Mouse (Mus musculus) thymus, postnatal 14 days (tissue): ENCODE measurements around the gene Aig1.

ENCODE experiments used
- DNase-seq: peaks from one replicate; pipeline ENCODE4 v3.0.0; 2021

Aig1 gene

DNA sequence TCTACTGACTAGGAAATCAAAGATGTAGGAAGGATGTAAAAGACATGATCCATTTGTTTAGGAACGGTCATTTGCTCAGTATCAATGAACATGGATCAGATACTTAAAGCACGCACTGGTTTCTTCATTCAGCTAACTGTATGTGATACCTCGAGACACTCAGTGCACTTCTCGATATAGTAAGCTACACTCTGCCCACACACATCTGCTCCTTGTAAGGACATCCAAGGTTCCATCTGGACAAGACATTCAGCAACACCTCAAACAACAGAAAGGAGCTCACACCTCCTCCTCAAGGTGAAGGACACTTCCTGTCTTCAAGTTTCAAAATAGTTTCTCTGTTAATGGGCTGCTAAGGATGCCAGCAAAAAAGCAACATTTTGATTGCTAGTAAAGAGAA, 23.9 kb downstream of the Aig1 start:
- DNase-seq = no peak

- no peak for DNase-seq
These were observed 25.0 kb downstream of the Aig1 start for GRCm38 (mm10) chr10:13843746-13844145.

DNA sequence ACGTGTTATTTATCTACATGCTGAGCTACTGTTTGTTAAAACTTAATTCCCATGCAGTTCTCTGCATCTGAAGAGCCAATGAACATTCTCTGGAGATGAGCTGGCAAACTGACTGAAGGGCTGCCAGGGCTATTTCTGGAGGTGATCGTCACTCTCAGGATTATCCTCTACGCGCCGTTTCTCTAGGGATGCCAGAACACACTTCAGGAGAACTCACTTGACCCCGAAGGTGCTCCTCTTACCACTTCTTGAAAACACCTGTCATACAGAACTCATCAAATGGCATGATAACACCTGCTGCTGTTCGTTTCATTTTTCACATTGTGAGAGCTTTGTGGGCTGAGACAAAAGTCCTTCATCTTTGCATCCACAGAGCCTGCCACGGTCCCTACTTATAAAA, 25.9 kb downstream of the Aig1 start:
- no peak for DNase-seq

- no peak for DNase-seq
These were observed 30.2 kb downstream of the Aig1 start for GRCm38 (mm10) chr10:13838511-13839126.

GRCm38 (mm10) chr10:13837709-13838456, 30.9 kb downstream of the Aig1 start:
- DNase-seq = no peak

GRCm38 (mm10) chr10:13836956-13837355, 31.8 kb downstream of the Aig1 start:
- DNase-seq = no peak

DNA sequence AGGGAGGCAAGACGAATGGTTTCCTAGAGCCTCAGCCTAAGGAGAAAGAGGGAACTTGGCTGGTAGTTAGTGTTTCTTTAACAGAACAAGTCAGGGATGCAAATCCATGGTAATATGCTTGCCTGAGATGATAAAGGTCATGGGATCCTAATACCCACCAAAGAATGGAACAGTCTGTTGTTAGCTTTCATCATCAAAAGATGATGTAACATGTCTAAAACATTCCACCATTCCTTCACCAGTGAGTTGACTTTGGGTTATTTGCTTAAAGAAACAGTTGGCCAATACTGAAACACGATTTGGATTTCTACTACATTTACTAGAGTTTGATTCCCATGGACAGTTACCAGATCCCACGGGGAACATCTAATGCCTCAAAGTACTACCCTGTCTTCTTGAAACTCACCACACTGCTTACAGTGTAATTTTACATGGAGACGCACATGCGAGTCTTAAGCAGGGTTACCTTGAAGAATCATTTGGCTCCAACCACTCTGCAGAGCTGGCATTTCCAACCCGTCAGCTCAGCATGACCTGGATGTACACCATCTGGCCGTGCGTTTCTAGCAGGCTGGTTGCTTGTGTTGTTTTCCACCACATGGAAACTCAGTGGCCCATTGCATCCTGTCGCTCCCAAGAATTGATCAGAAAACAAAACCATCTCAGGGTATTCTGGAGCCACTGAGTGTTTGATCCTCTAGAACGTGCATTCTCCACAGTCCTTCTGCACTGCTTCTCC, 32.9 kb downstream of the Aig1 start:
- no peak for DNase-seq

- no peak for DNase-seq
These were observed 34.7 kb downstream of the Aig1 start for GRCm38 (mm10) chr10:13834056-13834455.

DNA sequence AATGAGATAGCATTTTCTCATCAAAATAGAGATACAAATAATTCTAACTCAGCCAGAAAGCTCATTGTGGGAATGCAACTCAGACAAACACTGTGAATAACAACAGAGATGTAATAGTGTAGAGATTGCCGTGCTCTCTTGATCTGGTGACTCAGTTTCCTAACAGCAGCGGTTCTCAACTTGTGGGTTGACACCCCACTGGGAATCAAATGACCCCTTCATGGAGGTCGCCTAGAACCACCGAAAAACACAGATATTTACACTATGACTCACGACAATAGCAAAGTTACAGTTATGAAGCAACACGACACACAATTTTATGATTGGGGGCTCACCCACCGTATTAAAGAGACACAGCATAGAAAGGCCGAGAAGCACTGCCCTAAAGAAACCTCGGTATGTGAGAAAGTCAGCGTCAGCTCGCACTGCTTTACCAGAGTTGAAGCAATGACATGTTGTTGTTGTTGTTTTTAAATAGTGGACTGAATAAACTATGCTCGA, 35.7 kb downstream of the Aig1 start:
- DNase-seq = no peak

DNA sequence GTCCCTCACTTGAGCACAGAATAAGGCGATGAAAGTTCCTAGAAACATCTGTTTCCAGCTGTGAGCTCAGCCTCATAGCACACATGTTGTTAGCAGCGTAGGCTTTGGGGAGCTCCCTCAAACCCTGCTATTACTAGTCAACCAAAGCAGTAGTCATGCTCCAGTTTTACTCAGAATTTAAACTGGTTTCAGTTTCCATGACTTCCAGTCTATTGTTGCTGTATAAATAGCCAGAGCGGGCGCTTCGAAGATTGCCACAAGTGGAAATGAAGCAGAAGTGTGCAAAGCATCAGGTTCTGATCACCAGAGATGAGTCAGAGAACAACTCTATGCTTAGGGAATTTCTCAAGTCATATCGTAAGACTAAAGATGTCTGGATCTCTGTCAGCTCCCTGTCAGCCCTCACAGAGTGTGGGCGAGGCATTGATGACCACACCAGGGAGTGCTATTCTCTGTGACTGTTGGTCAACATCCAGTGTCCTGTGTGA, 36.2 kb downstream of the Aig1 start:
- DNase-seq = no peak

GRCm38 (mm10) chr10:13827150-13827549, 41.6 kb downstream of the Aig1 start:
- DNase-seq = no peak

DNA sequence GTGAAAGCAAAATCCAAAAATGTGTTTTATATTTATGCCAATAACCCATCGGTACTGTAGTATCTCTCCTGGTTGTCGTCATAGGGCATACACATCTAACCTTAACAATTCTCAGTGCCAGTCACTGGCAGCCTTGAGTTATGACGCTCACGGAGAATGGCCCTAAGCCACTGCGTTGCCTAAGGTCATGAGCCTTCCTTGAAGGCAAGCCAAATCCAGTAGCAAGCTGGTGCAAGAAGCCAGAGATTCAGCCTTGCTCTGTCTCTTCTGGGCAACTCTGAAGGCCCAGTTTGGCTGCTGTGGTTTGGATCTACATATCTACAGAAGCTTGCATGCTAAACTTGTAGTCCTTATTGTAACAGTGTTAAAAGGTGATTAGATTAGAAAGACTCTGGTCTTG, 55.2 kb downstream of the Aig1 start:
- DNase-seq = no peak

GRCm38 (mm10) chr10:13808291-13808690, 60.5 kb downstream of the Aig1 start:
- DNase-seq = no peak

- DNase-seq = no peak
These were observed 62.0 kb downstream of the Aig1 start for GRCm38 (mm10) chr10:13806806-13807205.

DNA sequence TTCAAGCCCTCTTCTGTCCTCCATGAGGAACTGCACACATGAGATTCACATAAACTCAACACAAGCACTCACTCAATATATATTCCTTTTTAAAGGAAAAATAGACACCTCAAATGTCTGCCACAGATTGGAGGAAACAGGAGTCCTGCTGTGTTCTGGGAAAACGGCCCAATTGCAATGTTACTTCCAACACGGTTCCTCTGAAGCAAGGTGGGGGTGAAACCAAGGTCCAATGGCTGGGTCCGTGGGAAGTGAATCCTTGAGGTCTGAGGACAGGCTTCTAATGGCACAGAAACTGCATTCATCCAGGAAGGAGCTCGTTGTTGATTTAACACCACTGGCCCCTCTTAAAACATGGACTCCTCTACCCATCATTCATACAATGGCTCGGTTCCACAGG, 67.5 kb downstream of the Aig1 start:
- no peak for DNase-seq

GRCm38 (mm10) chr10:13793458-13793857, 75.3 kb downstream of the Aig1 start:
- no peak for DNase-seq

DNA sequence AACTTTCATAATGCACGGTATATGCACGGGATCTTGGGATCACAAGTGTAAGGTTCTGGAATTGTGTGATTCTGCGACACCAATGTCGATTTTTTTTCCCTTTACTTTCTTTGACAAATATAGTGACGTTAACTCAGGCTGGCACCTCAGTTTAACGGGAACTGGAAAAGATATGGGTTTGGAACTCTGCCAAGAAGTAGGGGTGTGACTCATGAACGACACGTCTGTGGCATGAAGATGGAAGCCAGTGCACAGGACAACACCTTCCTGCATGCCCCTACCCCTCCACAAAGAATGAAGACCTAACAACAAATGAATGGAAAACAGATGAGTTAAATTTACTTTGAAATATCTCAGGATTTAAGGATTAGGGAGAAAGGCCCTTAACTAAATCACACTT, 76.0 kb downstream of the Aig1 start:
- DNase-seq = no peak

DNA sequence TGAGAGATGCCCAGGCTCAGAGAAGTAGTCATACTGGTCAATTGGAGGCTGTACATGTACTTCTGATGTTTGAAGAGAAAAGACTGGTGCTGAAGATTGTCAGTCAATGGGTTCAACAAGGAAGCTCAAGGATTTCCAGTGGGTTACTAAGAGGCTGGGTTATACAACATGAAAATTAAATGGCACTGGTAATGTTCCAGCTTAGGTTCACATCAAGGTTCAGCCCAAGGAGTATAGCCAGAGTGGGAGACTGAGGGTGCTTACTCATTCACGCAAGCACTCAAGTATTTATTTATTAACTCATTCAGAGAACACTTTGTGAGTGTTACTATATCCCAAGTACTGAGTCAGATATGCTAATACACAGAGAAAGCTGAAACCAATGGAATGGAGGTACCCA, 79.2 kb downstream of the Aig1 start:
- no peak for DNase-seq

DNA sequence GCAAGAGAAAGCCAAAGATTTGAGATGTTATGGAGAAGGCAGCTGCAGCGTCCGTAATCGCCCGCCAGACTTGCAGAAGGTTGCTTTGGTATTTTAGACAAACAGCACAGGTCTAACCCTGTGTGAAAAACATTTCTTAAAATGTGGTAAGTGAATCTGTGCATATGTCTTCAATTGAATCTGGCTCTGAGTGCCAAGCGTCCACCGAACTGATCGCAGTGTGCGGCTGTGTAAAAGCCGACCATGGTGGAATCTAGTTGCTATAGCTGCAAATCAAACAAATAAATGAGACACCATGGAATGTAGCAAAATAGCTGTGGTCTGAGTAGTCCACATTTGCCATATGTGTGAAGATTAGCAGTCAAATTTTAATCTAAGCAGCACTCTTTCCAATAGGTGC, 80.7 kb downstream of the Aig1 start:
- DNase-seq = no peak

DNA sequence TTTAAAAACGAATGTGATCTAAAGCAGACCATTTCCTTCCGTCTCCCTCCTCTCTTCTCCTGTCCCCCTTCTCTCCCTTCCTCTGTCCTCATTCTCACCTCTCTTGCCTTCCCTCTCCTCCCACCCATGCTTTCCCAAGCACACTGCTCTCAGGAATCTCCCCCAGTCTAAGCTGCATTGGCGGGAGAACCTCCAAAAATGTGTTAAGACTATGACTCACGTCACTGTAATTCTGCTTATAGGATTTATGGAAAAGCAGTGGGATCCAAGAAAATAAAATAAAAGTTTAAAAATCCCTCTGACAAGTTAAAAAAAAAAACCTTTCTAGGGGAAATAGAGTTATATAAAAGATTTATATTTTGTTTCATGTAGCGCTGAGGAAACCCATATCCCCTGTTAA, 86.0 kb downstream of the Aig1 start:
- no peak for DNase-seq

GRCm38 (mm10) chr10:13782235-13782757, 86.5 kb downstream of the Aig1 start:
- no peak for DNase-seq

GRCm38 (mm10) chr10:13776014-13776413, 92.8 kb downstream of the Aig1 start:
- no peak for DNase-seq

- DNase-seq = no peak
These were observed 93.4 kb downstream of the Aig1 start for GRCm38 (mm10) chr10:13775411-13775810.

GRCm38 (mm10) chr10:13774910-13775309, 93.9 kb downstream of the Aig1 start:
- no peak for DNase-seq
